Mouse (Mus musculus): ENCODE data around the gene Degs2.

GRCm38 (mm10) chr12:108674502-108674901 lies 27.6 kb downstream of the Degs2 start:
- TF ChIP-seq USF1 (IDR thresholded peaks at IDR 0.05; ENCODE audit: low read depth) (no peak), POLR2A (IDR thresholded peaks at IDR 0.05; ENCODE audit: insufficient read length, low read depth) (no peak), CEBPB (IDR thresholded peaks at IDR 0.05; ENCODE audit: insufficient read depth, poor library complexity, severe bottlenecking) (no peak), TCF3 (IDR thresholded peaks at IDR 0.05; ENCODE audit: insufficient read length, low read depth) (no peak), E2F4 (IDR thresholded peaks at IDR 0.05; ENCODE audit: insufficient read depth) (no peak), SRF (IDR thresholded peaks at IDR 0.05; ENCODE audit: control insufficient read depth, insufficient read length, low read depth) (no peak), TCF12 (IDR thresholded peaks at IDR 0.05; ENCODE audit: insufficient read depth, poor library complexity, severe bottlenecking) (no peak), POLR2AphosphoS2 (IDR thresholded peaks at IDR 0.05; ENCODE audit: insufficient read length, low read depth) (no peak), MAX (IDR thresholded peaks at IDR 0.05; ENCODE audit: low read depth) (no peak), REST (IDR thresholded peaks at IDR 0.05; ENCODE audit: insufficient read depth, insufficient read length) (no peak), MYOG (IDR thresholded peaks at IDR 0.05; ENCODE audit: control insufficient read depth in 1 of 3, insufficient read depth in 1 of 3, insufficient read length in 2 of 3, low read depth in 2 of 3) (no peak)

Data from myocyte (in vitro differentiated cells).